Mouse (Mus musculus): ENCODE results near the gene Agbl4.

DNA sequence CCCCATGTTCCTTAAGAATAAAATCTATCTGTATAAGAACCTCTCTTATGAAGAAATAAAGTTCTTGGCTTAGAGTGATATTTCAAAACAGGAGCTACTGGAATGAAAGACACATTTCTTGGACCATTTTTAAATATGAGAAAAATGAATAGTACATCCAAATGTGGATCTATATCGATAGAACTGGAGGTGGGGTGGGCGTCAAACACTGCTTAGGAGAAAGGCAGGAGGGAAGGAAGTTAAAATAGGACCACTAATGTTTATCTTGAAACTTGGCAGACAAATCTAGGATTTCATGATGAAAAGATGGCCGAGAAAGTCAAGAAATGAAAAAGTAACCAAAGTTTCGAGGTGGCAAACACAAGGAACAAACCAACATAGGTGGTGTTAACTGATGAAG lies 391.1 kb downstream of the Agbl4 start:
- TF ChIP-seq CTCF (IDR thresholded peaks at IDR 0.05; ENCODE audit: control insufficient read depth, insufficient read depth, insufficient replicate concordance, low read depth, low read length) (no peak), POLR2A (IDR thresholded peaks at IDR 0.05; ENCODE audit: control insufficient read depth, low read depth, low read length) (no peak)

All from testis, adult 2 months (tissue).